Mouse (Mus musculus) megakaryocyte-erythroid progenitor cell, adult 5 weeks (primary cell): ENCODE results near the gene Phlpp2. TPM values are rescaled to one million over a fixed set of nuclear protein-coding genes. Genes with fewer than 3 reads are reported as not detected.

ENCODE experiments used
- polyA plus RNA-seq: library from polyadenylated mRNA; stranded (reverse); fragments of >175 nt; gene quantifications from 2 replicates; pipeline ENCODE4 v1.2.3, GENCODE M21; 2012

Phlpp2 gene
- 3.8 and 4.2 TPM in 2 replicates for polyA plus RNA-seq

GRCm38 (mm10) chr8:109868003-109868679, at the start of gene Phlpp2:
Gene Phlpp2 (plus strand): TSS chr8:109868542.

GRCm38 (mm10) chr8:109961693-109962367, 93.5 kb downstream of the Phlpp2 start, which contains the start of gene Marveld3:
Gene Marveld3 (minus strand): TSS chr8:109962203.

GRCm38 (mm10) chr8:109990224-109990623, 121.9 kb downstream of the Phlpp2 start, which contains the start of gene Tat:
Gene Tat (plus strand): TSS chr8:109990437.

Other genes starting within 250 kb of the Phlpp2 start
- gene Ist1, start 175.3 kb upstream of the Phlpp2 start, polyA plus RNA-seq, result 21.3 and 25.2 TPM in 2 replicates
- gene Zfp821, start 163.0 kb upstream of the Phlpp2 start, polyA plus RNA-seq, result 5.4 and 6.7 TPM in 2 replicates
- 17.8 and 24.3 TPM in 2 replicates for gene Atxn1l, start 130.8 kb upstream of the Phlpp2 start, polyA plus RNA-seq
- 32.2 and 39.6 TPM in 2 replicates for gene Ap1g1, start 90.0 kb upstream of the Phlpp2 start, polyA plus RNA-seq
- gene Marveld3, start 93.7 kb downstream of the Phlpp2 start, polyA plus RNA-seq, result 0.06 TPM in 1 of 2 replicates, not detected in the other
- not detected in 2 replicates for gene Tat, start 121.9 kb downstream of the Phlpp2 start, polyA plus RNA-seq
- gene Chst4, start 171.2 kb downstream of the Phlpp2 start, polyA plus RNA-seq, result not detected in 2 replicates
- not detected in 2 replicates for gene Zfp612, start 211.2 kb downstream of the Phlpp2 start, polyA plus RNA-seq
- gene Gm21964, start 232.7 kb downstream of the Phlpp2 start, polyA plus RNA-seq, result not detected in 2 replicates
- gene Gm17720, start 234.2 kb downstream of the Phlpp2 start, polyA plus RNA-seq, result not detected in 2 replicates